Mouse (Mus musculus) lung, adult 2 months (tissue): ENCODE measurements around the gene Kcnn1. TPM values are rescaled to one million over a fixed set of nuclear protein-coding genes. Genes with fewer than 3 reads are reported as not detected.

ENCODE experiments used
- DNase-seq: peaks from one replicate; pipeline ENCODE4 v3.0.0; 2022
- H3K4me1 ChIP-seq: fragments of 200-500 bp; 2 replicates; pipeline ENCODE4 v1.6.1; 2011; ENCODE audit warnings: low read length; ENCODE audit not compliant: control insufficient read depth, insufficient read depth
- H3K4me3 ChIP-seq: fragments of 200-500 bp; replicated peaks from 2 replicates; pipeline ENCODE3; 2011; ENCODE audit warnings: low read depth, mild to moderate bottlenecking, control low read depth, low read length; ENCODE audit errors: extremely low read depth
- CTCF ChIP-seq: fragments of 200-500 bp; IDR thresholded peaks from 2 replicates; pipeline ENCODE4 v1.5.1; 2011; ENCODE audit warnings: mild to moderate bottlenecking, low read length, control low read depth; ENCODE audit not compliant: insufficient read depth
- POLR2A ChIP-seq: fragments of 200-500 bp; IDR thresholded peaks from 2 replicates; pipeline ENCODE4 v1.6.1; 2011; ENCODE audit warnings: low read depth, mild to moderate bottlenecking, control low read depth, low read length, borderline replicate concordance; ENCODE audit errors: extremely low read depth
- WGBS: fragments of 180-500 bp; shearing (Covaris S2); methylation state at CpG from one replicate; pipeline ENCODE4 v1.1.7; 2018; 5-methylcytosine and 5-hydroxymethylcytosine counted together
- polyA plus RNA-seq: library from polyadenylated mRNA; depleted of rRNA; stranded (reverse); fragments of >200 nt; gene quantifications from 2 replicates; pipeline ENCODE4 v1.2.3, GENCODE M21; 2012

The Kcnn1 gene
- polyA plus RNA-seq, 1 experiment: 5.0 TPM

- Histone ChIP-seq H3K4me3 (peak within 1 kb of the TSS; percentile 93), H3K4me1 (0 out of 2 replicates have a peak, but pooled peaks cover 4% of the 10 kb centered on the region)
- peak; percentile 95 for DNase-seq
- TF ChIP-seq POLR2A (peak; percentile 100), CTCF (no peak)
- WGBS: 2% methylated on average over 55 of the region's 55 CpGs
These were observed 23.4 kb downstream of the Kcnn1 start, which contains the start of gene Arrdc2 for GRCm38 (mm10) chr8:70839408-70840351. TSS of gene Arrdc2 (minus strand) at chr8:70839720.

DNA sequence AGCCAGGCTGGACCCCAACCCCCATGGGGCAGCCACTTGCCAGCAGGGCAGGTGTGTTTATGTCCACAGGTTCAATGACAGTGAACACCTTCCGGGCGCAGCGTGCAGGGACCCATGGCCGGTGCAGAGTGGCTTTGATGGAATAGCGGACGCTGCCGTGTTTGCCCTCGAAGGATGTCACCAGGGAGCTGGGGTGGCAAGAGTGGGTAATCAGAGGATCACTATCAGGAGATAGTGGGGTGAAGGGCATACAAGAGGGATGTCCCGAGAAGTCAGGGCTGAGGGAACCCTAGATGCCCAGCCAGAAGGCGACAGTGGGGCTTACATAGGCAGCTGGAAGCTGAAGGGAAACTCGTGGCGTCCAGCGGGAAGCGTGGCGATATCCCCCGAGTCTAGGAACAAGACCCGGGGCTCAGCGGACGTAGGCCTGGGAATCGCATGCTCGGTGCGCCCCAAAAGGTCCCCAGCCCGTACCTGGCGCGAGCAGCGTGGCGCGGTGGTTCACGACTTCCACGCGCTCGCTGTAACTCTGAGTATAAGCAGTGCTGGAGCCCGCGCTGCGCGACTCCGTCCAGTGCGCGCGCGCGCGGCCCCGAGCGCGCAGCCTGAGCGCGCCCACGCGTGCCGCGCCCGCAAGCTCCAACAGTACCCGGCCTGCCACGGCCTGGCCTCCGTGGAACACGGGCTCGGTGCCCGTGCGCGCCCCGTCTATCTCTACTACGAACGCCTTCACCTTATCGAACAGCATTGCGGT, 24.2 kb downstream of the Kcnn1 start:
- TF ChIP-seq POLR2A (no peak), CTCF (no peak)
- DNase-seq: peak; percentile 36
- Histone ChIP-seq H3K4me1 (0 out of 2 replicates have a peak, but pooled peaks cover 4% of the 10 kb centered on the region), H3K4me3 (peak overlapping the region; percentile 93)
- 1% methylated on average over 66 of the region's 66 CpGs for WGBS

DNA sequence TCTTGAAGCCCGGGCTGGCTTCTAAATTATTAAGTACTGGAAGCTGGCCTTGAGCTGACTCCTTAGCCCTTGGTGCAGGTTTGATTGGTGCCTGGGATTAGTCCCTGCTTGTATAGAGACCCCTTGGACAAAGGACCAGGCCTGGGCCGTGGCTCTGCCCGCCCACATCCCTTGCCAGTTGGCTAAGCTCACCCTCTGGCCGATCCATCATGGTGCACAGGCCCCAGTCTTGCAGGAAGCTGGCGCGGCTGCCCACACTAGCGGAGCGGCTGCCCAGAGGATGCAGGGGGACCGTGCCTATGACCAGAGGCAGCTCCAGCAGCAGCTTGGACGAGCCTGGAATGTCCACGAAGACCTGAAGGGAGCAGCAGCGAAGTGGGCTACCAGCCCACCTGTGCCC, 26.4 kb downstream of the Kcnn1 start:
- Histone ChIP-seq H3K4me3 (no peak overlapping the region), H3K4me1 (0 out of 2 replicates have a peak, but pooled peaks cover 4% of the 10 kb centered on the region)
- no peak for DNase-seq
- TF ChIP-seq POLR2A: no peak
- TF ChIP-seq CTCF: no peak
- 83% methylated on average over 12 of the region's 12 CpGs for WGBS

GRCm38 (mm10) chr8:70834071-70834470, 29.0 kb downstream of the Kcnn1 start:
- WGBS: 90% methylated on average over 3 of the region's 3 CpGs
- no peak for DNase-seq
- no peak for TF ChIP-seq POLR2A
- TF ChIP-seq CTCF: no peak
- no peak overlapping the region for H3K4me3 ChIP-seq
- 0 out of 2 replicates have a peak, but pooled peaks cover 4% of the 10 kb centered on the region for H3K4me1 ChIP-seq

DNA sequence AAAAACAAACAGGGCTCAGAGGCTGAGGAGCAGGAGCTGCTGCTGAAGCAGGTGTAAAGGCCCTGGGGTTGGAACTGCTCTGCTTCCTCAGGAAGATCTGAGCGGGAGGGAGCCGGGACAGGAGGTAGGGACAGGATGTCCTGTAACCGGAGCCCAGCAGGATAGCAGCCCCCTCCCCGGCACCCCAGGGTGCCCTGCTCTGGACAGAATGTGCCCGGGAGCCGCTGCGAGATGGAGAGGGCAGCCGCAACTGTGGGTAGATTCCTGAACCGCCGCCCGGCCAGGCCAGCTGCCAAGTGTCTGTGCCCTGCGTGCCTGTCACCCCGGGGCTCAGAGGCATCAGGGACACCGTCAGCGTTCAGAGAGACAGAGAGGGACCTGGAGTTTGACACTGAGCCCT, 29.5 kb downstream of the Kcnn1 start:
- TF ChIP-seq CTCF (no peak), POLR2A (no peak)
- DNase-seq: no peak
- 34% methylated on average over 15 of the region's 15 CpGs for WGBS
- Histone ChIP-seq H3K4me1 (0 out of 2 replicates have a peak, but pooled peaks cover 2% of the 10 kb centered on the region), H3K4me3 (no peak overlapping the region)

DNA sequence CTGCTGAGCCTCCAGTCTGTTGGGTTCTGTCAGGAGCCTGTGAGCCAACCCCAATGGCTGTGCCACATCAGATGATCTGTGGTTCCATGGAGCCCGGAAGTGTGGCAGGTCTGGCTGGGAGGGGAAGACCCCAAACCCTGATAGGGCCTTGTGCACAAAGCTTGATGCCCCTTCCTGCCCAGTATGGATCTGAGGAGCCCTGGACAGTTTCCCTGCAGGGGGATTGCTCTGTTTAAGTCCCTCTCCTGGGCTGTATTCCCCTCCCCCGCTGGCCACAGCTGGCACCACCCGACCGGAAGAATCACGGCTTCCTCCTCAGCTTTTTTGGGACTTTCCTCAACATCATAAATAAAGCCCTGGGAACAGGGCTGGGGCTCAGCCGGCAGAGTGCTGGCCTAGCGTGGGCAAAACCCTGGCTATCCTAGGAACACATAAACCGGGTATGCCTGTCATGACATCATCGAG, 30.0 kb downstream of the Kcnn1 start:
- WGBS: 38% methylated on average over 9 of the region's 9 CpGs
- DNase-seq: peak; percentile 39
- Histone ChIP-seq H3K4me1 (no peaks in the 10 kb centered on the region), H3K4me3 (no peak overlapping the region)
- no peak for TF ChIP-seq CTCF
- peak; percentile 35; the same call in 1 of the 2 replicates for TF ChIP-seq POLR2A

- 73% methylated on average over 11 of the region's 11 CpGs for WGBS
- DNase-seq: no peak
- Histone ChIP-seq H3K4me1 (no peaks in the 10 kb centered on the region), H3K4me3 (no peak overlapping the region)
- TF ChIP-seq POLR2A: no peak
- TF ChIP-seq CTCF: no peak
These were observed 30.7 kb downstream of the Kcnn1 start for GRCm38 (mm10) chr8:70832371-70832770.

- no peak for DNase-seq
- WGBS: 86% methylated on average over 8 of the region's 8 CpGs
- TF ChIP-seq POLR2A: no peak
- TF ChIP-seq CTCF: no peak
- Histone ChIP-seq H3K4me1 (no peaks in the 10 kb centered on the region), H3K4me3 (no peak overlapping the region)
These were observed 31.5 kb downstream of the Kcnn1 start for GRCm38 (mm10) chr8:70831517-70831916.

- DNase-seq: no peak
- no peaks in the 10 kb centered on the region for H3K4me1 ChIP-seq
- no peak for TF ChIP-seq POLR2A
- TF ChIP-seq CTCF: no peak
- no peak overlapping the region for H3K4me3 ChIP-seq
- 87% methylated on average over 1 of the region's 1 CpGs for WGBS
These were observed 35.3 kb downstream of the Kcnn1 start for GRCm38 (mm10) chr8:70827796-70828195.
